Mouse (Mus musculus) CH12.LX (cell line): ENCODE measurements around the gene Apoc4. TPM values are rescaled to one million over a fixed set of nuclear protein-coding genes. Genes with fewer than 3 reads are reported as not detected.
A peak's percentile ranks its signal among the peaks of the same experiment; 100 is the strongest.

ENCODE experiments used
- DNase-seq: peaks from one replicate; pipeline ENCODE4 v3.0.0-alpha.2; 2013; ENCODE audit errors: extremely low read depth
- H3K27ac ChIP-seq: 2 replicates; pipeline ENCODE4 v1.5.1; 2012; ENCODE audit warnings: low read depth, mild to moderate bottlenecking, control low read depth, moderate library complexity; ENCODE audit not compliant: insufficient read depth
- H3K27me3 ChIP-seq: replicated peaks from 2 replicates; pipeline ENCODE3; 2012; ENCODE audit warnings: inconsistent platforms
- H3K36me3 ChIP-seq, 2 experiments: replicated peaks in 1 of 2; 2 replicates each; pipeline versions ENCODE3 to v1.6.1; 2012; ENCODE audit warnings: inconsistent platforms in 1 of 2, low read length in 1 of 2, mild to moderate bottlenecking in 1 of 2, mixed read lengths in 1 of 2, moderate library complexity in 1 of 2; ENCODE audit not compliant: control insufficient read depth in 1 of 2, insufficient read depth in 1 of 2
- H3K4me1 ChIP-seq, 2 experiments: 2 replicates each; pipeline ENCODE4 v1.6.1; 2012; ENCODE audit warnings: inconsistent platforms in 1 of 2, moderate library complexity in 1 of 2; ENCODE audit not compliant: insufficient read depth in 2 of 2, control insufficient read depth in 1 of 2
- H3K4me2 ChIP-seq: 2 replicates; pipeline ENCODE4 v1.6.1; 2012; ENCODE audit warnings: low read depth, mild to moderate bottlenecking, control low read depth; ENCODE audit not compliant: poor library complexity, insufficient read depth, severe bottlenecking
- H3K4me3 ChIP-seq, 3 experiments: fragments of 150-350 bp in 1 of 3; sonication (generic) in 1 of 3; replicated peaks in 1 of 3; 2 replicates each; pipeline versions ENCODE3 to v1.5.1; 2011 to 2012; ENCODE audit warnings: low read depth in 2 of 3, low read length in 2 of 3, mild to moderate bottlenecking in 2 of 3, moderate library complexity in 2 of 3, control low read depth in 1 of 3, improper control_type of control experiment in 1 of 3, inconsistent platforms in 1 of 3, mixed read lengths in 1 of 3; ENCODE audit not compliant: poor library complexity in 1 of 3
- H3K79me2 ChIP-seq: replicated peaks from 2 replicates; pipeline ENCODE4 v1.6.1; 2012; ENCODE audit warnings: mild to moderate bottlenecking, moderate library complexity; ENCODE audit not compliant: control insufficient read depth, poor library complexity, insufficient read depth, severe bottlenecking; ENCODE audit errors: extremely low read depth
- H3K9ac ChIP-seq: 2 replicates; pipeline ENCODE4 v1.6.1; 2012; ENCODE audit warnings: low read depth, mild to moderate bottlenecking, control low read depth, moderate library complexity; ENCODE audit not compliant: insufficient read depth
- H3K9me3 ChIP-seq: replicated peaks from 2 replicates; pipeline ENCODE3; 2012; ENCODE audit warnings: low read length, inconsistent platforms, mixed read lengths
- BHLHE40 ChIP-seq: IDR thresholded peaks from 2 replicates; pipeline ENCODE4 v1.6.1; 2011; ENCODE audit warnings: mild to moderate bottlenecking, low read depth, low read length, improper control_type of control experiment
- CTCF ChIP-seq, 2 experiments: IDR thresholded peaks in 1 of 2; conservative IDR thresholded peaks in 1 of 2; 2 replicates each; pipeline ENCODE4 v1.5.1; 2011 to 2012; ENCODE audit warnings: low read depth in 2 of 2, low read length in 2 of 2, improper control_type of control experiment in 1 of 2, inconsistent platforms in 1 of 2, mild to moderate bottlenecking in 1 of 2, moderate library complexity in 1 of 2
- E2F4 ChIP-seq: IDR thresholded peaks from 2 replicates; pipeline ENCODE4 v1.6.1; 2011; ENCODE audit warnings: low read depth, low read length, improper control_type of control experiment; ENCODE audit not compliant: insufficient replicate concordance
- ETS1 ChIP-seq: conservative IDR thresholded peaks from 2 replicates; pipeline ENCODE4 v1.6.1; 2012; ENCODE audit warnings: low read depth, mild to moderate bottlenecking, inconsistent platforms, low read length, improper control_type of control experiment, moderate library complexity
- MAX ChIP-seq: IDR thresholded peaks from 2 replicates; pipeline ENCODE4 v1.6.1; 2011; ENCODE audit warnings: low read length, improper control_type of control experiment
- MAZ ChIP-seq: IDR thresholded peaks from 2 replicates; pipeline ENCODE4 v1.6.1; 2012; ENCODE audit warnings: low read depth, mild to moderate bottlenecking, inconsistent platforms, low read length, improper control_type of control experiment, moderate library complexity
- NELFE ChIP-seq: IDR thresholded peaks from 2 replicates; pipeline ENCODE4 v1.6.1; 2011; ENCODE audit warnings: low read depth, low read length, improper control_type of control experiment
- NRF1 ChIP-seq: IDR thresholded peaks from 2 replicates; pipeline ENCODE4 v1.6.1; 2014; ENCODE audit warnings: low read depth, mild to moderate bottlenecking, inconsistent platforms, low read length, improper control_type of control experiment, moderate library complexity
- POLR2A ChIP-seq: IDR thresholded peaks from 2 replicates; pipeline ENCODE4 v1.6.1; 2011; ENCODE audit warnings: low read depth, mild to moderate bottlenecking, improper control_type of control experiment, low read length
- UBTF ChIP-seq: IDR thresholded peaks from 2 replicates; pipeline ENCODE4 v1.6.1; 2012; ENCODE audit warnings: low read depth, mild to moderate bottlenecking, inconsistent platforms, low read length, improper control_type of control experiment, moderate library complexity
- USF2 ChIP-seq: conservative IDR thresholded peaks from 2 replicates; pipeline ENCODE4 v1.6.1; 2011; ENCODE audit warnings: low read depth, low read length, improper control_type of control experiment
- ZNF384 ChIP-seq: IDR thresholded peaks from 2 replicates; pipeline ENCODE4 v1.6.1; 2012; ENCODE audit warnings: low read depth, low read length, improper control_type of control experiment, inconsistent platforms
- dilution Hi-C: fragments of 300-500 bp; cut with MboI; formaldehyde crosslinking; loops from 2 replicates; pipeline ENCODE4 v1.14.3; 2020; ENCODE audit warnings: low sequenced_read_pairs; ENCODE audit not compliant: extremely low pct_unique_long_range_greater_than_20kb, extremely low pct_ligation_motif_present
- in situ Hi-C: fragments of 300-500 bp; cut with MboI; formaldehyde crosslinking; loops from 3 replicates; pipeline ENCODE4 v1.14.3; 2019; ENCODE audit warnings: low sequenced_read_pairs, low pct_ligation_motif_present, low pct_unique_long_range_greater_than_20kb, mixed read lengths
- polyA plus RNA-seq: library from polyadenylated mRNA; unstranded; fragments of >175 nt; gene quantifications from 2 replicates; pipeline ENCODE4 v1.2.1, GENCODE M21; 2012; ENCODE audit warnings: low read depth; ENCODE audit not compliant: insufficient read length
- total RNA-seq, 2 experiments: library from RNA; depleted of rRNA; stranded (reverse); fragments of 300-350 nt in 1 of 2; fragments of >200 nt in 1 of 2; gene quantifications; 2 replicates each; pipeline ENCODE4 v1.2.3; 2012 to 2014

The Apoc4 gene
- total and polyA plus RNA-seq, 3 experiments, result not detected

- H3K36me3 ChIP-seq, result peaks cover 53 to 86% of the 10 kb centered on the region in 2 experiments
- H3K4me2 ChIP-seq, result no peak overlapping the region
- H3K27ac ChIP-seq, result peak overlapping the region; percentile 12; the same call in 1 of the 2 replicates
- in situ Hi-C loops (no loop called here), dilution Hi-C loops (no loop called here)
- H3K4me1 ChIP-seq, result peaks cover 6 to 35% of the 10 kb centered on the region in 2 experiments; a peak in 3 of 4 replicates
- H3K4me3 ChIP-seq, result no peak overlapping the region
- TF ChIP-seq ETS1 (no peak), BHLHE40 (peak; percentile 27; the same call in 1 of the 2 replicates), POLR2A (peak; percentile 32; the same call in 1 of the 2 replicates)
- no peak overlapping the region for H3K9ac ChIP-seq
- DNase-seq, result no peak
- H3K27me3 ChIP-seq, result no peaks in the 10 kb centered on the region
- H3K79me2 ChIP-seq, result no peaks in the 10 kb centered on the region
- peaks cover 5% of the 10 kb centered on the region for H3K9me3 ChIP-seq
Measured at GRCm38 (mm10) chr7:19700299-19701068, 19.2 kb upstream of the Apoc4 start.

GRCm38 (mm10) chr7:19699827-19700148 lies 18.5 kb upstream of the Apoc4 start:
- H3K79me2 ChIP-seq, result no peaks in the 10 kb centered on the region
- in situ Hi-C loops, result no loop called here
- H3K9ac ChIP-seq, result no peak overlapping the region
- H3K4me2 ChIP-seq, result no peak overlapping the region
- no peak overlapping the region for H3K4me3 ChIP-seq
- H3K9me3 ChIP-seq, result peaks cover 5% of the 10 kb centered on the region
- no peaks in the 10 kb centered on the region for H3K27me3 ChIP-seq
- DNase-seq, result no peak
- dilution Hi-C loops, result no loop called here
- H3K27ac ChIP-seq, result no peak overlapping the region
- peaks cover 6 to 35% of the 10 kb centered on the region in 2 experiments; a peak in 3 of 4 replicates for H3K4me1 ChIP-seq
- H3K36me3 ChIP-seq, result peaks cover 49 to 79% of the 10 kb centered on the region in 2 experiments
- no peak for TF ChIP-seq MAZ
- peak; percentile 52 for TF ChIP-seq ZNF384

DNA sequence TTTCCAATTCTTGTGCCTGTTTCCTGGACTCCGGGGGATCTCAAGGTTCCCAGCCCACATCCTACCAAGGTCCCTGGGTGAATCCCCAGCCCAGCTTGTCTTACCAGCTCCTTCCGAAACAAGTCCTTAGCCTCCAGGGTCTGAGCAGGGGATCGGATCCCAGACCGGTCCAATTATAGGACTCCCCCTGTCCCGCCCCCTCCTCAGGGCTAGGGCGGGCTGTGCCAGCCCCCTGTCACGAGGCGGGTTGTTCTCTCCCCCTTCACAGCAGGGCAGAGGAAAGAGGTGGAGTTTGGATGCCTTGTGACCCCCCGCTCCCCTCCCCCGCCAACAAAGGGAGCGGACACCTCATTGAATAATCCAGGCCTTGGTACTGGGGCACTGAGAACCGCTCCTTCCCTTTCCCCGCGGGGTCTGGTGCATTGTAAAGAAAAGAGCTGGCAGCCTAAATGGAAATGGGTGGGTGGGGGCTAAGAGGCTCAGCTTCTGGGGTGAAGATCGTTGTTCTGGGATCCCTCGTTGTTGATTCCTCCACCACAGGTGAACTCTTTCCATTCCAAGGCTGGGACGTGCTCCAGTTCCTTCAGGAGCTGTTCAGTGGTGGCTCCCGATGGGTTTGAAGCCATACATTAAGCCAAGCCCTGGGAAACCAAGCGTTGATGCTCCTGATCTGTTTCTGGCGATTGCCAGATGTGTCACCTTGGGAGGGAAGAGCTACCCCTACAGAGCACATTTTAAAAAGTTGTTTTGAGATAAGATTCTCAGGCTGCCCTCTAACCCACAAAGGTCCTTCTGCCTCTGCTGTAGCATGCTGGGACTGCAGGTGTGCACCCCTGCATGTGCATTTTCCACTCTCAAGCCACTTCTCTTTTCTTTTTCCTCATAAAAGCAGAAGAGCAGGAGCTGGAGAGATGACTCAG lies 17.9 kb upstream of the Apoc4 start, which contains the start of gene Apoe:
TSS of gene Apoe (minus strand) at position 282 of the 920 bp plus-strand sequence.
- no peak within 1 kb of the TSS for H3K4me2 ChIP-seq
- dilution Hi-C loops (no loop called here), in situ Hi-C loops (no loop called here)
- TF ChIP-seq NELFE (no peak), UBTF (no peak), MAX (no peak), ZNF384 (no peak), USF2 (no peak), E2F4 (no peak), CTCF (conservative IDR thresholded peaks at IDR 0.05 in 1 of 2, IDR thresholded peaks at IDR 0.05 in 1 of 2; ENCODE audit: low read depth in 2 of 2, low read length in 2 of 2) (peak in 1 of 2 experiments; percentile 0; a peak in 1 of 4 replicates), NRF1 (no peak)
- DNase-seq, result no peak
- no peaks in the 10 kb centered on the region for H3K79me2 ChIP-seq
- H3K27me3 ChIP-seq, result no peaks in the 10 kb centered on the region
- no peak within 1 kb of the TSS for H3K4me3 ChIP-seq
- H3K27ac ChIP-seq, result no peak within 1 kb of the TSS
- H3K4me1 ChIP-seq, result peaks cover 6 to 35% of the 10 kb centered on the region in 2 experiments; a peak in 3 of 4 replicates
- no peak within 1 kb of the TSS for H3K9ac ChIP-seq
- peaks cover 5% of the 10 kb centered on the region for H3K9me3 ChIP-seq
- peaks cover 49 to 73% of the 10 kb centered on the region in 2 experiments for H3K36me3 ChIP-seq
